Mouse (Mus musculus): ENCODE measurements around the gene Dync1li1. TPM values are rescaled to one million over a fixed set of nuclear protein-coding genes. Genes with fewer than 3 reads are reported as not detected.

Gene Dync1li1
- total RNA-seq (2012; rRNA removed) (36.3 and 43.6 TPM in 2 replicates), total RNA-seq (2014; rRNA removed) (57.0 and 63.5 TPM in 2 replicates), polyA plus RNA-seq (2012; ENCODE audit: insufficient read length, low read depth) (38.1 and 39.0 TPM in 2 replicates)

- Histone ChIP-seq H3K9me3 (replicated peaks; ENCODE audit: low read length) (no peaks in the 10 kb centered on the region), H3K36me3 (replicated peaks in 1 of 2; ENCODE audit: control insufficient read depth in 1 of 2, insufficient read depth in 1 of 2, low read length in 1 of 2) (peaks cover 7 to 21% of the 10 kb centered on the region in 2 experiments), H3K4me1 (ENCODE audit: control insufficient read depth in 1 of 2, insufficient read depth in 2 of 2) (peaks cover 5 to 25% of the 10 kb centered on the region in 2 experiments; a peak in 3 of 4 replicates), H3K9ac (ENCODE audit: insufficient read depth, low read depth) (peak within 1 kb of the TSS; percentile 86), H3K27ac (ENCODE audit: insufficient read depth, low read depth) (peak within 1 kb of the TSS; percentile 49), H3K4me2 (ENCODE audit: insufficient read depth, low read depth, poor library complexity, severe bottlenecking) (peak within 1 kb of the TSS; percentile 94), H3K4me3 (replicated peaks in 1 of 3; ENCODE audit: low read depth in 2 of 3, low read length in 2 of 3, poor library complexity in 1 of 3) (peak within 1 kb of the TSS; percentile 82 to 99 (median 83)), H3K27me3 (replicated peaks) (no peaks in the 10 kb centered on the region), H3K79me2 (replicated peaks; ENCODE audit: control insufficient read depth, extremely low read depth, insufficient read depth, poor library complexity, severe bottlenecking) (peaks cover 15% of the 10 kb centered on the region)
- TF ChIP-seq CHD1 (IDR thresholded peaks at IDR 0.05; ENCODE audit: low read depth, low read length) (no peak), USF2 (conservative IDR thresholded peaks at IDR 0.05; ENCODE audit: low read depth, low read length) (no peak), MAFK (IDR thresholded peaks at IDR 0.05; ENCODE audit: insufficient replicate concordance, low read length) (no peak), GABPA (IDR thresholded peaks at IDR 0.05; ENCODE audit: insufficient replicate concordance, low read depth, low read length) (no peak), RAD21 (IDR thresholded peaks at IDR 0.05; ENCODE audit: low read depth, low read length) (no peak), CHD2 (IDR thresholded peaks at IDR 0.05; ENCODE audit: low read length) (no peak), USF1 (IDR thresholded peaks at IDR 0.05; ENCODE audit: low read depth, low read length) (no peak), ETS1 (conservative IDR thresholded peaks at IDR 0.05; ENCODE audit: low read depth, low read length) (no peak), MYC (IDR thresholded peaks at IDR 0.05; ENCODE audit: low read depth, low read length) (no peak), ELF1 (IDR thresholded peaks at IDR 0.05; ENCODE audit: low read depth, low read length) (peak; percentile 90), TBP (conservative IDR thresholded peaks at IDR 0.05; ENCODE audit: low read depth, low read length) (0 out of 2 replicates have a peak, but pooled peaks have one; percentile 48), KAT2A (IDR thresholded peaks at IDR 0.05; ENCODE audit: insufficient replicate concordance, low read length) (no peak), NRF1 (IDR thresholded peaks at IDR 0.05; ENCODE audit: low read depth, low read length) (peak; percentile 98), ZKSCAN1 (IDR thresholded peaks at IDR 0.05; ENCODE audit: borderline replicate concordance, low read depth, low read length) (no peak), ZNF384 (IDR thresholded peaks at IDR 0.05; ENCODE audit: low read depth, low read length) (no peak), TCF12 (IDR thresholded peaks at IDR 0.05; ENCODE audit: low read depth, low read length) (peak; percentile 76), ZMIZ1 (IDR thresholded peaks at IDR 0.05; ENCODE audit: low read depth, low read length) (peak; percentile 44; the same call in 1 of the 2 replicates), SMC3 (IDR thresholded peaks at IDR 0.05; ENCODE audit: low read depth, low read length) (no peak), MEF2A (IDR thresholded peaks at IDR 0.05; ENCODE audit: borderline replicate concordance, low read depth, low read length) (peak; percentile 54; the same call in 1 of the 2 replicates), JUN (IDR thresholded peaks at IDR 0.05; ENCODE audit: insufficient read depth, low read depth, low read length) (no peak), SIN3A (IDR thresholded peaks at IDR 0.05; ENCODE audit: low read length) (no peak; the same call in 1 of the 2 replicates), POLR2A (IDR thresholded peaks at IDR 0.05; ENCODE audit: low read depth, low read length) (peak; percentile 90), ZC3H11A (IDR thresholded peaks at IDR 0.05; ENCODE audit: low read depth, low read length) (no peak), HCFC1 (IDR thresholded peaks at IDR 0.05; ENCODE audit: low read depth, low read length) (peak; percentile 48), IRF4 (IDR thresholded peaks at IDR 0.05; ENCODE audit: low read depth, low read length) (no peak; the same call in 1 of the 2 replicates), MAZ (IDR thresholded peaks at IDR 0.05; ENCODE audit: low read depth, low read length) (peak; percentile 79; the same call in 1 of the 2 replicates), MAX (IDR thresholded peaks at IDR 0.05; ENCODE audit: low read length) (0 out of 2 replicates have a peak, but pooled peaks have one; percentile 3), MXI1 (IDR thresholded peaks at IDR 0.05; ENCODE audit: low read depth, low read length) (peak; percentile 45; the same call in 1 of the 2 replicates), EP300 (IDR thresholded peaks at IDR 0.05; ENCODE audit: low read length) (no peak), PAX5 (IDR thresholded peaks at IDR 0.05; ENCODE audit: low read length) (no peak), BHLHE40 (IDR thresholded peaks at IDR 0.05; ENCODE audit: low read depth, low read length) (peak; percentile 37; the same call in 1 of the 2 replicates), JUND (conservative IDR thresholded peaks at IDR 0.05; ENCODE audit: low read depth, low read length) (no peak), POLR2AphosphoS2 (IDR thresholded peaks at IDR 0.05; ENCODE audit: low read depth, low read length) (peak; percentile 52; the same call in 1 of the 2 replicates), NELFE (IDR thresholded peaks at IDR 0.05; ENCODE audit: low read depth, low read length) (peak; percentile 96), UBTF (IDR thresholded peaks at IDR 0.05; ENCODE audit: low read depth, low read length) (no peak; the same call in 1 of the 2 replicates), E2F4 (IDR thresholded peaks at IDR 0.05; ENCODE audit: insufficient replicate concordance, low read depth, low read length) (no peak), CTCF (conservative IDR thresholded peaks at IDR 0.05 in 1 of 2, IDR thresholded peaks at IDR 0.05 in 1 of 2; ENCODE audit: low read depth in 2 of 2, low read length in 2 of 2) (no peak), RCOR1 (conservative IDR thresholded peaks at IDR 0.05; ENCODE audit: low read depth, low read length) (no peak)
- peak; percentile 93 for DNase-seq (ENCODE audit: extremely low read depth)
- in situ Hi-C loops (cut with MboI; ENCODE audit: low pct_ligation_motif_present, low pct_unique_long_range_greater_than_20kb, low sequenced_read_pairs), result no loop called here
- dilution Hi-C loops (cut with MboI; ENCODE audit: extremely low pct_ligation_motif_present, extremely low pct_unique_long_range_greater_than_20kb, low sequenced_read_pairs), result no loop called here
Observed at GRCm38 (mm10) chr9:114688252-114688952, at the start of gene Dync1li1. TSS of gene Dync1li1 (plus strand) at chr9:114688790.

All from CH12.LX (cell line).